Mouse (Mus musculus) bone marrow macrophage, adult 2 months (primary cell): ENCODE results near the gene Shank2. TPM values are rescaled to one million over a fixed set of nuclear protein-coding genes. Genes with fewer than 3 reads are reported as not detected.

ENCODE experiments used
- H3K27ac ChIP-seq: 2 replicates; pipeline ENCODE4 v1.5.1; 2012; ENCODE audit warnings: low read depth, low read length; ENCODE audit not compliant: insufficient read depth
- H3K4me1 ChIP-seq: 2 replicates; pipeline ENCODE4 v1.6.1; 2012; ENCODE audit warnings: low read length; ENCODE audit not compliant: control insufficient read depth, insufficient read depth
- H3K4me3 ChIP-seq: 2 replicates; pipeline ENCODE4 v1.5.1; 2012; ENCODE audit warnings: mild to moderate bottlenecking, low read length, moderate library complexity; ENCODE audit not compliant: insufficient read depth
- CTCF ChIP-seq: IDR thresholded peaks from 2 replicates; pipeline ENCODE4 v1.5.1; 2012; ENCODE audit warnings: low read depth, mild to moderate bottlenecking, low read length, moderate library complexity
- POLR2A ChIP-seq: IDR thresholded peaks from 2 replicates; pipeline ENCODE4 v1.6.1; 2012; ENCODE audit warnings: mild to moderate bottlenecking, low read depth, low read length, borderline replicate concordance
- polyA plus RNA-seq: library from polyadenylated mRNA; stranded (reverse); fragments of >200 nt; gene quantifications from 2 replicates; pipeline ENCODE4 v1.2.4, GENCODE M21; 2012; ENCODE audit not compliant: missing spikeins, insufficient read depth, insufficient read length

Gene Shank2
- polyA plus RNA-seq, 1 experiment = not detected

DNA sequence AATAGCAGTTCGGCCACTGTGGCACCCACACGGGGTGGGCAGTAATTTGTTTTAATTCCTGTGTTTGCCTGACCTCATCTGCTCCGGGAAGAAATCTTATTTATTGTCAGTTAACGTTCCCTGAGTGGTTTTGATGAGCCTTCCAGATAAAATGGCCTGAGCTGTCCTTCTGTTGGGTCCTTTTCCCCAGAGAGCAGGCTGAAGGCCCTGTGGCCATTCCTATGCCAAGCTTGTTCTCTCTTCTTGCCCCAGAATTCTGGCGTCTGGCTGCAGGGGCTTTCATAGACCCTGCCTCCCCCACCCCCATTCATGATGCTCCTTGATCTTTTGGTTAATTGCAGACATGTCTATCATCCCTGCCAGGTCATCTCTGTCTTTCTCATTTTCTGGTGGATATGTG lies 300.8 kb downstream of the Shank2 start:
- Histone ChIP-seq H3K27ac (no peak overlapping the region), H3K4me1 (no peaks in the 10 kb centered on the region), H3K4me3 (no peak overlapping the region)
- TF ChIP-seq POLR2A = no peak
- TF ChIP-seq CTCF = no peak

DNA sequence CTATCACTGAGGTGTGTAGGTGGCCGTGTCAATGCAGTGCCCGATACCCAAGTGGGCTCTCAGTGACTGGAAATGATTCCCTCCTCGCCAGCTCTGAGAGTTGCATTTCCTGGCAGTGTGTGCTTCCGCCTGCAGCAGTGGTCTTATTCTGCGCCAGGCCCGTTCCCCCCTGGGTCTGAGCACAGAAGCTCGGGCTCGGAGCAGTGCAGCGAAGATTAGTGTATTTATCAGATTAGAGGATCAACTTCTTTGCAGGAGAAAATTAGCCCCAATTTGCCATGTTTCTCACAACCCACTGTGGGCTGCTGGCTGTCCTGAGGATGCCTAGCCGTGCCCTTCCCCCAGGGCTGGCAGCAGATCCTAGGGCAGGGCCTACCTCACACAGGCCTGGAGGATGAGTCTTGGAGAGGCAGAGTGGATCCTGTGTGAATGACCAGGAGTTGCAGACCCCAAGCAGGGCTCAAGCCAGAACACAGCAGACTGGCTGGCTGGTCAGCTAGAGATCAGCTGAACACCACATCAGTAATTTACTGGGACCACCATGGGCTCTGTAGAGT lies 306.2 kb downstream of the Shank2 start:
- TF ChIP-seq CTCF = no peak
- TF ChIP-seq POLR2A = no peak
- no peak overlapping the region for H3K4me3 ChIP-seq
- no peaks in the 10 kb centered on the region for H3K4me1 ChIP-seq
- no peak overlapping the region for H3K27ac ChIP-seq

DNA sequence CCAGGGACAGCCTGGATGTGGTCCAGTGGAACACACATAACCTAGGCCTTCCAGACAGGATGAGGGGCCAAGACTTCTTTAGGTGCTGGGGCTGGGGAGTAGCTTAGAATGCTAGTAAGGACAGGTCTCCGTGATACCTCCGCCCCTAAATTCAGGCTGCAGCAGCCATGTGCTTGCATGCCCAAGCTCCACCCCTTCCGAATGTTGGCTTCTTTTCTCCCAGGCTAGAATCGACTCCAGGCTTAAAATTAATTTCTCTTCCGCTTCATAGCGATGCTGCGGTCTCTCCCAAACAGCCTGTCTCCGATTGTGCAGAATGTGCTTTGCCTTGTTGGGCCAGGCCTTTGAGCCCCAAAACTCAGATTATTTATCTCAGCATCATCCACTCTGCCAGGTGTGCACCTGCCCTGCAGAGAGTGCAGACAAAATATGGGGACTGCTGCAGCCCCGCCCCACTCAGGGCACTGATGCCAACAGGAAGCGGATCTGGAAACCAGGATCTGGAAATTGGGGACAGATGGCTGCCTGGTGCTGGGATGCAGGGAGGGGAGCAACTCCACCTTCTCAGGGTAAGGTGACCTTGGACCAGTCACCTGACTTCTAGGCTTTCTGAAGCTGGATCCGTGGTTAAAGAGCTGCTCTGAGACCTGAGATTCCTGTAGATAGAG lies 312.8 kb downstream of the Shank2 start:
- H3K4me3 ChIP-seq = no peak overlapping the region
- TF ChIP-seq CTCF = no peak
- TF ChIP-seq POLR2A = no peak
- no peaks in the 10 kb centered on the region for H3K4me1 ChIP-seq

DNA sequence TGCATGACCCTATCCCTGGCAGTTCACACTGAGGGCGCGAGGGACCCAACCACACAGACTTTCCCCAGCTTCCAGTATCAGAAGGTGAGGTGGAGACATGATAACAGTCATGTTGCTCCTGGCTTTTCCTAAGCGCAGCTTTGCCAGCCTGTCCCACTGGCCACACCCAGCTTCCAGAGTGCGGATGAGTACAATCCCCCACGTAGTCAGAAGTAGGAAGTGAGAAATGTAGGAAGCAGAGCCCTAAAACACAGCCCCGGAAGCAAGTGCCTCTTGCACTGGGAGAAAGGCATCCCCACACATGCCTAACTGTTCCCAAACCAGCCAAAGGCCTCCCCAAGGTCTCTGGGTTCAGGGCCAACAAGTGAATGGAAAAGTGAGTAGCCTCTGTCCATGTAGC lies 314.5 kb downstream of the Shank2 start:
- no peak overlapping the region for H3K4me3 ChIP-seq
- no peaks in the 10 kb centered on the region for H3K4me1 ChIP-seq
- H3K27ac ChIP-seq = no peak overlapping the region
- TF ChIP-seq POLR2A (no peak), CTCF (no peak)

More for the DNA sequence above, 312.8 kb downstream of the Shank2 start:
- no peak overlapping the region for H3K27ac ChIP-seq

DNA sequence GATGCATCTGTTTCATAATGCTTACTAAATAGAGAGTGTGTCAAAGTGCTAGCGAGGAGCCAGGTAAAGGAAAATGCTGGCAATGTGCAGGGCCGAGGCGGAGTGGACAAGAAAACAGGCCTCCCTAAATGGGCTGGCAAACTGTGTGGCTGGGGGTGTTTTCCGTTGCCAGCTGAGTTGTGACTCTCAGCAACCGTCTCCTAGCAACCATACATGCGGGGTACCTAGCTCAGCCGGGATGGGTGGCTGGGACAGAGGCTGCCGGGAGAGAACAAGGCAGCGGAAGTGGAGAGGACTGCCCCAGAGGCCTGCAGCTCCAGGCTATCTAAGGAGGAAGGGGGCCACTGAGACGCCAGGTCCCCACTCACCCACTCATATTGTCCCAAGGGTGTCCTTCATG lies 315.1 kb downstream of the Shank2 start:
- Histone ChIP-seq H3K27ac (no peak overlapping the region), H3K4me3 (no peak overlapping the region), H3K4me1 (no peaks in the 10 kb centered on the region)
- TF ChIP-seq POLR2A = no peak
- TF ChIP-seq CTCF = no peak

DNA sequence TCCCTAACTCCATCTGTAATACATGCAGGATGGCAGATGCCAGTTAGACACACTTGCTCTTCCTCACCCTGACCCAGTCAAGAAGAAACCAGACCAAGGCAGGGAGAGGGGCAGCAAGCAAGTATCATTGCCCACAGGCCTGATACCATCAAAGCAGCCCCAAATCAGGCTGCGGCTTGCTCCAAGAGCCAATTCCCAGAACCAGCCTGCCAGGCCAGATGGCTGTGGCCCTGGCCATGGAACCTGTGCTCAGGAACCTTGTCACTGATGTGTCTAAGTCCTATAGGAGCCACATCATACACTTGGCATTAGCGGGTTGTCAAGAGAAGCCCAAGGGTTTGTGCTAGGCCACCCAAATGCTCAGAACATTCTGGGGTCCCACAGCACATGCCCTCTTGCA lies 322.3 kb downstream of the Shank2 start:
- Histone ChIP-seq H3K4me1 (no peaks in the 10 kb centered on the region), H3K27ac (no peak overlapping the region)

DNA sequence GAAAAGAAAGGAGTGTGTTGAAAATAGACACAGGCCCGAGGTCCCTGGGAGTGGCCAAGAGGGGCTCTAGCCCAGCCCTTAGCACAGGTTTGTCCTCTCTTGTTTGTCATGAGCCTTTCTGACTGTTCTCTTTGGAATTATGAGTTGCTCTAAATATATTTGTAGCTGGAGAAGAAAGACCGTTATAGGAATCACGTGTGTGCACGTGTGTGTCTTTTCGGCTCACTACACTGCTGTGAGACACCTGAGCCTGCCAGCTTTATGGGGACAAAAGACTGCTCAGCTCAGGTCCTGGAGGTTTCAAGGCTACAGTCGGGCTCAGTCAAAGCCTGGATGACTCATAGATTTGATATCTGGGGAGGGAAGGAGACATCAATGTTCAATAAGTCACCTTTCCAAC lies 323.1 kb downstream of the Shank2 start:
- TF ChIP-seq POLR2A (no peak), CTCF (no peak)
- Histone ChIP-seq H3K4me3 (no peak overlapping the region), H3K27ac (no peak overlapping the region), H3K4me1 (no peaks in the 10 kb centered on the region)

More for the DNA sequence above, 322.3 kb downstream of the Shank2 start:
- TF ChIP-seq POLR2A (no peak), CTCF (no peak)
- H3K4me3 ChIP-seq = no peak overlapping the region

DNA sequence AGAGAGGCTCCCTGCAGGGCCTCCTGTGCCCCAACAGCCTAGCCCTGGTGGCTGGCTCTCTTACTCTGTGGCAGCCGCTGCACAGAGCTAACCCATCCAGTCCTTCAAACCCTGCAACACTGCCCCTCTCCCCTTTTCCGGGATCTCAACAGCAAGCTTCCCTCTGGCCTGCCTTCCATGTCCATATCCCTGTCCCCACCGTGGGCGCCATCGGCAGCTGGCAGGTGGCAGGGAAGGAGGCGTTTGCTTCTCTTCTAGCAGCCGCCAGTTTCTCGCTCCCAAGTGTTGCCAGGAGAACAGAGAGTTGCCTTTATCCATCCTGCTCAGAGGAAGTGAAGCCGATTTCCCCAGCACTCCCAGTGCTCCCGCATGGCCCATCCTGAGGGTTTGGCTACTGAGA lies 323.9 kb downstream of the Shank2 start:
- TF ChIP-seq CTCF (no peak), POLR2A (no peak)
- Histone ChIP-seq H3K4me1 (no peaks in the 10 kb centered on the region), H3K27ac (no peak overlapping the region), H3K4me3 (no peak overlapping the region)

DNA sequence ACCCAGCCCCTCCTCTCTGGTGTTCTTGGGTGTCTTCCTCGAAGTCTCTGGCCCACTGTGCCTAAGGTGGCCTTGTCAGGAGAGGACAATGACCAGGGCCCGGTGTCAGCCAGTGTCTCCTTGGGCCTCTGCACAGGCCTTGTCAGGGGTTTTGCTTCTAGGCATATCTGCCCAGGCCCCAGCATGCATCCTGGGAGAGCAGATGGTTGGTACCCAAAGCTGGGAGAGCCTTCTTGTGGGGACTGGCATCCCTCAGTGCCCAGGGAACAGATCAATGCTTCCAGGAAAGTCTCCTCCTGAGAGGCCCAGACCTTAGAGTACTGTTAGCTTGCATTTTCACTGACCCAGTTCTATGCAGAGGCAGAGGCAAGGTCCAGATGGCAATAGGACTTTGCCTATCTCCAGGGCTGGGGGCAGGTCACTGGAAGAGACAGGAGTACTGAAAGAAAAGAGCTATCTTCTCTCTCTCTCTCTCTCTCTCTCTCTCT lies 327.7 kb downstream of the Shank2 start:
- Histone ChIP-seq H3K4me3 (no peak overlapping the region), H3K4me1 (no peaks in the 10 kb centered on the region), H3K27ac (no peak overlapping the region)
- TF ChIP-seq CTCF (no peak), POLR2A (no peak)

DNA sequence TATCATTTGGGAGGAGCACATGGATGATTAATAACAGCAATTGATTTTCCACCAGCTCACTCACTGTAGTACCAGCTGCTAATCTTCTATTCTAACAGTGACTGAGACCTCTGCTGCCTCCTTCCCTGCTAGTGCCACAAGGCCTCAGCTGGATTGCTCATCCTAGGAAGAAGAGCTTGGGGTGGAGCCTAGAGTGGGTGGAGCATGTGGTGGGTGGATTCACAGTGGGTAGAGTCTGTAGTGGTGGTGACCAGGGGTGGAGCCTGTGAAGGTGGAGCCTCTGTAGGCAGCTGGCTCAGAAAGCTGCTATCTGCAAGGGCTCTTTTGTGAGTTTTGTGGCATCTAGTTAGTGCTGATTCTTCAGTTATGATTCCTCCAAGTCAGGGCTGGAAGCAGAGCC lies 334.9 kb downstream of the Shank2 start:
- no peaks in the 10 kb centered on the region for H3K4me1 ChIP-seq
- H3K27ac ChIP-seq = no peak overlapping the region
- TF ChIP-seq POLR2A = no peak
- TF ChIP-seq CTCF = no peak
- H3K4me3 ChIP-seq = no peak overlapping the region
